Mouse (Mus musculus): ENCODE results near the gene Glyctk.

The Glyctk gene

DNA sequence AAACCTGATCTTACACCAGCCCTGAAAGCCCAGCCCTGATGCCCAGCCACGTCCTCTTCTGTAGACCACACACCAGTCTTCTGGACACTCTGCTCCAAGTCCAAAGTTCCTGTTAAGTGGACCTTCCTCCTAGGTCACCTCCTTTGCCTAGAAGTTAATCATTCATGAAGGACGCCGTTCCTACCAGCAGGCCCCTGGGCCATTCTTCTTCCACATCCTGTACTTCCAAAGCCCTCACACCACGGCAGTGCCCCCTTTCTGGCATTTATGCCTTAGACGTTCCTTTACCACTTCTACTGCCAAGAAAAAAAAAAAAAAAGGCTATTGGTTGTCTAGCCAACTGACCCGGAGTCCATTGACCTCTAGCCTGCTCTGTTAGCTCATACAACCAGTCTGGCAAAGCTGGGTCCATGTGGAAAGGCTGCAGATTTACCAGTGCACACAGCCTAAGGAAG is at the start of gene Glyctk:
TSS of gene Glyctk (minus strand) at position 102 of the 455 bp plus-strand sequence.
- DNase-seq (ENCODE audit: low read depth): no peak

DNA sequence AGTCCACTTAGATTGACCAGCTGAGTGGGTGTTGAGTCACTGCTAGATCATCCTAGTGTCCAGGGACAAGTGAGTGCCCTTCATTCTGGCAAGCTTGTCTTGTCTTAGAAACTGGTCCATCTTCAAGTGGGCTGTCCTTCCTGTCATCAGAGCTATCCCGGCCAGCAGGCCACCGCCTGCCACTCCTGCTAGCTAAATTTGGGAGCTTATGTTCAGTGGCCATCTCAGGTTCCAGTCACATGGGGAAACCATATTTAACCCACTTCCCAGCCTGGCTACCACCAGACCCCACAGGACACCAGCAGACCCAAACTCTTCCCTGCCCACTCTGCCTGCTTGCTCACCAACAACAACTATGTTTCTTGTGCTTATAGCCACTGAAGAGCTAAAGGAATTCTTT is 48.6 kb upstream of the Glyctk start:
- DNase-seq (ENCODE audit: low read depth): no peak

DNA sequence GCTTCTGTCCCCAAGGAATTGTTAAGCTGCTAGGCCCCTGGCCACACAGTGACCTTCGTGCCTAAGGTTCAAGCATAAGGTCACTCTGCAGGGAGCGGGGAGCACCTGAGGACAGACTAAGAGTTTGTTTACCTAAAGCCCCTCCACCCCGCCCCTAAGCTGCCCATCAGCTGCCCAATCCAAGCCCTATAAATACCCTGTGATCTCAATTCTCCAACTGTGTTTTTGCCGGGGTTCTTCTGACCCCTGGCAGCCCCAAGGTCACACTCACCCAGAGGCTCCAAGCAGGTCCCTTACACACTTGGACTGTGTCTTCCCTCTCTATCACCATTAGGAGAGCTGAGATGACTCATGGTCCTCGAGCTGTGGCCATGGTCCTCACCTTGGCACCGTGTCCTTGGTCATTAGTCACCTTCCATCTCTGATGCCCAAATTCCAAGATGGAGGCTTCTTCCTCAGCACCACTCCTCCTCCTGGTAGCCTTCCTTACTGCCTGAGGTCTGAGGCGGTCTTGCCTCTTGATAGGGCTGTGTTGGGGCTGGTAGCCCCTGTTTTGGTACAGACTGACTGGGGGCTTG is 47.9 kb upstream of the Glyctk start:
- no peak for DNase-seq (ENCODE audit: low read depth)

DNA sequence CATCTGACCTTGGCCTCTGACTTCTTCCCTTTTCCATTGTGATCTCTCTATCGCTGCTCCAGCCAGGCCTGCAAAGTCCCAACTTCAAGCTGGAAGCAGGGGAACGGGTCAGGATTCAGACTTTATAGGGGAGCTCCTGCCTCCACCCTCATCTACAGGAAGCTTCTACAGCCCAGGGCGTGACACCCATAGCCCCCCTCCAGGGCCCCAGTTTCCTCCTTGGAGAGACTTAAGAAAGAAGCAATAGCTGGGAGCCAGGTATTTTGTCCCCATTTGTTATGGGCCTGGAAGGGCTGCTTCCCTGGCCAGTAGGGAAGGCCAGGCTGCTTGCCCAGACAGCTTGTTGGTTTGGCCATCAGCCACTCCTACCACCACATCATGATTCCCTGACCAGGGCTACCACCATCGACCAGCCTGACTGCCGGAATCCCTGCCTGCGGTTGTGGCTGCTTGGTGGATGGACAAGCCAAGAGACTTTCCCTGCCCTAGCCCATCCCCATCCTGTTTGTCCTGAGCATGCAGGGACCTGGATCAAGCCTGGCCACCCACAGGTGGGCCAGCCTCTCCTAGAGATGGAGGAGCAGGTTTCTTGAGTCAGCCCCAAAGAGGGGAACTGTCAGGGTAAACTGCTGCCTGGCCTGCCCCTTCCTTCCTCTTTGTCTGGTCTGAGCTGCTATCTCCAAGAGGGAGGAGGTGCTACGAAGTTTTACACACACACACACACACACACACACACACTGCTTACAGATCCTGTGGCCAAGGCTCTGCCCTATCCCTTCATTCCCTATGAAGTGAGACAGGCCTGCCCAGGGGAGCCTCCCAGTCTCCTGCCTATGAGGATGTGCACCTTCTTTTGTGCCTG is 46.3 kb upstream of the Glyctk start:
- DNase-seq (ENCODE audit: low read depth): peak; percentile 68

DNA sequence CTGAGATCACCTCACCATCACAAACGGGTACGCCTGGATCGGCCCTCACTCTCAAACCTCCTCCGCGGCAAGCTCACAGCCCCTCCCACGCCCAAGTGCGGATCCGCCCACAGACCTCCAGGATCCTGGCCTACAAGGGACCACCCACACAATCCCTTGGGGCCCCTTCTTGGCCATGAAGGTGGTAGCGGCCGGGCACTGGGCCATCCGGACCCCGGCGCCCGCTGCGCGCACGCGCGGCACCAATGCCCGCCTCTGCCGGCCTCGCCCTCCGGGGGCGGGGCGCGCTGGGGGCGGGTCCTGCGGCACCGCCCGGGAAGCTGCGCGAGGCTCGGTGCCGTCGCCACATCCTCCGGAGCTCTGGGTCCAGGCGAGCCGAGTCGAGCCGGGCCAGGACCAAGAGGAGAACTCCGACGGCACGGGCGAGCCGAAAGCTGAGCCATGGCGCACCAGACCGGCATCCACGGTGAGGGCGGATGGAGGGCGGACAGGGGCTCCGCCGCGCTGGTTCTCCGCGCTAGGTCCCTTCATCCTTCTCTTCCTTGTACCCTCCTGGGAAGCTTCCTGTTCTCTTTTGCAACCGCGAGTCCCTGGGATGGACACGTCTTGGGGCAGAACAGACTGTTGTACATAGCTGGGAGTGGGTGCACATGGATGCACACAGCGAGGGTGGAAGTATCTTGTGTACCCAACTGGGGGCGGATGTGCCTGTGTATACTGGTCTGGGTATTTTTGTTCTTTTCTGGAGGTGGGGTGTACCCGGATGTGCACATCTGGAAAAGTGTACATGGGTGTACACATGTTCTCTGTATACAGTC is 45.1 kb upstream of the Glyctk start, which contains the start of gene Twf2:
TSS of gene Twf2 (plus strand) at position 290 of the 818 bp plus-strand sequence.
- DNase-seq (ENCODE audit: low read depth): peak; percentile 63

DNA sequence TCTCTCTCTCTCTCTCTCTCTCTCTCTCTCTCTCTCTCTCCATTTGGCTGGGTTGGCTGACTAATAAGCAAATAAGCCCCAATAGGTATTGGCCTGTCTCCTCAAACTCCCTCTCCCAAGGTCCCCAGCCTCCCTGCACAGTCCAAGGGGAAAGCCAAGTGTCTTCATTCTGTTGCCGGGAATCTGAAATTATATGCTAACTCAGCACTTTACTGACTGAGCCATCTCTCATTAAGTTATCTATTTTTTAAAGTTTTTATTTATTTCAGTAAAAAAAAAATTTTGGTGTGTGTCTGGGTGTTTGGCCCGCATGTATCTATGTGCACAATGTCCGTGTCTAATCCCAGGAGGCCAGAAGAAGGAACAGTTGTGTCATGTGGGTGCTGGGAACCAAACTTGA is 44.0 kb upstream of the Glyctk start:
- no peak for DNase-seq (ENCODE audit: low read depth)

DNA sequence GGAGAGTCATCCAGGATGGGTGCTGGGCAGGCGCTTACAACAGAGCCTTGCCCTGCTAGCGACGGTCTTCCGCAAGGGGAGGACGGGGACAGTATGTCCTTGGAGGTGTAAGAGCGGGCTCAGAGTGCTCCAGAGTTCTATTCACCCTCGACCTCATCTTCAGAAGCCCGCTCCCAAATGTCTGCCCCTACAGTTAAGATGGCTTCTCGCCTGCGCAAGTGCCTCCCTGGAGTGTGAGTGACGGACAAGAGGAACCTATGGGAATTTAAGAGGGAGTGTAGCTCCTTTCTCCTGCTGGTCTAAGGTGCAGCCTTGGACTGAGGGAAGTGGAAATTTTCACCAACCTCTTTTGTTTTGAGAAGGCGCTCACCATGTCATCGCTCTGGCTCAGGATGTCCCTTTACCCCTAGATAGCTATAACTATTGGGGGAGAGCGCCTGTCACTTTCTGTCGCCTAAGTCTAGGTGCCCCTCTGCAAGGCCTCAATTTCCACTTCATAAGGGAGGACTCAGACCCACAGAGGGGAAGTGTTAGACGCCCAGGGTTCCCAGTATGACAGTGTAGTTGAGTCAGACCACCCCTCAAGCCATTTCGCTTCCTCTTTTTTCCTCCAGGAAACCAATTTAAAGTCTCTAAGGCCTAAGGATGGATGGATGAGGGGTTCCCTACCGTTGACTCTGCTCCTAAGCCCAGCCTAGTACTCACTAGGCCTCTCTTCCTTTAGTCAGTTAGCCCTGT is 41.8 kb upstream of the Glyctk start, which contains the start of gene Ppm1m:
TSS of gene Ppm1m (minus strand) at position 212 of the 738 bp plus-strand sequence.
- DNase-seq (ENCODE audit: low read depth): no peak

DNA sequence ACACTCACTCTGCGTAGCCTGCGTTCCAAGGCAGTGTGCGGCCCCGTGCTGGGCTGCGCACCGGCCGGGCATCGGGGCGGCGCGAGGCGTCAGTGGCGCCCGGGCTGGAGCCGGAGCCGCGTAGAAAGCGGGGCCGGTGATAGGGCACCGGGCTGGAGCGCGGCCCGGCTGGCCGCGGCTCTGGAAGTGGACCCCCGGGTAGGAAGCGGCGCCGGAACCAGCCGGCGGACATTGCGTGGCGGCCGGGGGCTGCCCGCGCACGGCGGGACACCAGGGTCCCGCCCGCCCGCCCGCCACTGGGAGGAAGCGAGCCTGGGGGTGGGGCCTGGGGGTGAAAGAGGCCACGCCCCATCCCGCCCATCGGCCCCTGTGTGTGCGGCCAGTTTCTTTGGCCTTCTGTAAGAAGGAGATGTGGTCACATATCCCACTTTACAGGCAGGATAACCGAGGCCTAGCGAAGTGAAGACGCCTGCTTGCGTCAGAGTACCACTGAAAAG is 41.1 kb upstream of the Glyctk start:
- no peak for DNase-seq (ENCODE audit: low read depth)

DNA sequence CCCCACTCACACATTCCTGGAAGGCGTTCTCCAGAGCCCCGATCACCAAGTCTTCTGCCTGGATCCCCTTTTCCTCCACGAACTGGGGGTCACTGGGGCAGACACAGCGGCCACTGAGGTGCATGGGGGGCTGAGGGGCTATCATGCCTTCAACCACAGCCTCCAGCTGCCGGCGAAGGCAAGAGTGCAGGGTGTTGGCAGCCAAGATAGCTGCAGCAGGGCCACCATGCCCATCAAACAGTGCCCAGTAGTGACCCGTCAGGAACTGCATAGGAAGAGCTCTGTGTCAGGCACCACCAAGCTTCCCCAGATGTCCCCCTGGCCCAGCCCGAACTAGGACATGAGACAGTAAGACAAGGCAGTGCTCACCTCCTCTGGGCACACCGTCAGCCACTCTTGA is 39.8 kb upstream of the Glyctk start:
- DNase-seq (ENCODE audit: low read depth): no peak

DNA sequence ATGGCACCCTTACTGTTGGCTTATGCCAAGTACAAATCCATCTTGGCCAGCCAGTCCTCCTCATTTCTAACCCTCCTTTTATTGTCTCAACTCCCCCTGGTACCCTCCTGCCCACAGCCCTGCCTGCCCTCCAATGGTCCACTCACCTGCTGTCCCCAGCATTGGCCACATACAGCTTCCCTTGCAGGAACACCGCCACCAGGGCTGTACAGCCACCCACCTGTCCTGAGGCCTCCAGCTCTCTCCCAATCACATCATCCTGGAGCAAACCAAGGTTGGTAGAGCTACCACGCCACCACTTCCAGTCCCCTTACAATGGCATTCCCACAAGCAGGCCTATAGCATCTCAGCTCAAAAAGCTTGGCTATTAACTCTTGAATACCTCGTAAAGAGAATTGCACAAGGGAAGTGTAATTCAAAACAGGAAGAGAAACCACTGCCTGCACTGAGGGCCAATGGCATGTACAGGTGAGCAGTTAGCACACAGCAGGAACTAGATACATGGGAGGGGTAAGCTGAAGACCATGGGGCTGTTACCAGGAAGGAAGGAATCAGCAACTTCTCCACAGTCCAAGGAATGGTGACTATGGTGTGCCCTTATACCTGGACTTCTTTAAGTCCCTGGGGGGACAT is 39.3 kb upstream of the Glyctk start:
- DNase-seq (ENCODE audit: low read depth): no peak

DNA sequence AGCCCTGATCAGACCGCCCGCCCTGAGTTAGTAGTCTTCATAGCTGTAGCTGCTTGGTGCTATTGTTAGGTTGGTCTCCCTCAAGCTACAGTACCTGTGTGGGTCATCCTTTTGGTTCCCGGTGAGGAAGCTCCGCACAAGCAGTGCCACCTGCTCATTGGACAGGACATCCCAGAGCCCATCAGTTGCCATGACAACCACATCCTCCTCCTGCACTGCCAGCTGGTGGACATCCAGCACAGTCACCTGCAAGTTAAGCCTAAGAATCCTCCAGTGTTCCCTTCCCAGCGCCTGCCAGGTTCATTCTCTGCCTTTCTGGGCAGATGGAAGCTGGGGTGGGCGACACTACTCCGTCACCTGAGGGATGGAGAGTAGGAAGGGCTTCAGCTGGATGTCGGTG is 37.8 kb upstream of the Glyctk start:
- DNase-seq (ENCODE audit: low read depth): no peak

DNA sequence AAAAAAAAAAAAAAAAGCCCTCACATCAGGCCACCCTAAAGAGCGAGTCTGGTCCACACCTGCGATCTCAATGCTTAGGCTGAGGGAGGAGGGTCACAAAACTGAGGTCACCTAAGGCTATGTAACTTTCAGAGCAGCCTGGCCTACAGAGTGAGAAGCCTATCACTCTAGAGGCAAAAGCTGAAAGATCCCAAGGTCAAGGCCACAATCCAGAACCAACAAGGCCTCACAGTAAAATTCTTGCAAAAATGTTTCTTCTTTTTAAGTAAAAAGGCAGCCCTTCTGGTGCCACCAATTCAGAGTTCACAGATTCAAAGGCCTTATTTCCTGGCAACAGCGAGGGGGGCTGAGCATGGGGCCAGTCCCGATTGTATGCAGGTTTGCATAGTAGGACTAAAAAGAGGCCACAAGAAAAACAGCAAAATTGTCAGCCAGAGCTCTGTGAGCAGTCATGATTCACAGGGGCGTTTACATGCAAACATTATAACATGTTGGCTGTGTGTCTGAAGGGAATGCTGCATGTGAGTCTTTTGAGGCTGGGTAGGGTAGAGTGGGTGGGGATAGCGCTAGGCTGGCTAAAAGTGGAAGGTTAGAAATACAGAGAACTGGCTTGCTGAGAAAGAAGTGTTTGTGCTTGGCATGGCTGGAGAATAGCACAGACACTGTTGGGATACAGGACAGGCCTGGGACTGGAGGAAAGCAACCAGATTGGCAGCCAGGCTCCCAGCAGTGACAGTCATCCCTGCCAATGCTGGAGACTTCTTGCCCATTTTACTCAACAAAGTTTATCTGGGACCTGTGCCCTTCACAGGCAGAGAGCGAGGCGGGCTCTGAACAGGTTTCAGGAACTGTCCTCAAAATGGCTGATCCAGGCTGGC is 36.2 kb upstream of the Glyctk start:
- no peak for DNase-seq (ENCODE audit: low read depth)

DNA sequence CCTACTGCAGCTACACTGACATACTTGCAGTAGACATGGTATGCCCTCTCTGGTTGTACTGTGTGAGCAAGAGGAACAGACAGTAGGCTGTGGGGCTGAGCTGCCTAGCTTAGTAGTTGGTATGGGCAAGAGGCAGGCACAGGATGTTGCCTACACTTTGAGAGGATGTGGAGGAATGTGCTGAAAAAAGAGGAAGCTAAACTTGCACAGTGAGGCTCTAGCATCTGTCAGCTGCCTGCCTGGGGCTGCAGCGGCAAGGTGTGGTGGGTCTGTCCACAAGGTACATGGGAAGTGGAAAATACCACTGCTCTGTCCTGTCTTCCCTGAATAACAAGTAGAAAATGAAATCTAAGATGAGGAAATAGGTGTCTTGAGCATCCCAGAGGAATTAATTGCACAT is 35.1 kb upstream of the Glyctk start:
- DNase-seq (ENCODE audit: low read depth): no peak

DNA sequence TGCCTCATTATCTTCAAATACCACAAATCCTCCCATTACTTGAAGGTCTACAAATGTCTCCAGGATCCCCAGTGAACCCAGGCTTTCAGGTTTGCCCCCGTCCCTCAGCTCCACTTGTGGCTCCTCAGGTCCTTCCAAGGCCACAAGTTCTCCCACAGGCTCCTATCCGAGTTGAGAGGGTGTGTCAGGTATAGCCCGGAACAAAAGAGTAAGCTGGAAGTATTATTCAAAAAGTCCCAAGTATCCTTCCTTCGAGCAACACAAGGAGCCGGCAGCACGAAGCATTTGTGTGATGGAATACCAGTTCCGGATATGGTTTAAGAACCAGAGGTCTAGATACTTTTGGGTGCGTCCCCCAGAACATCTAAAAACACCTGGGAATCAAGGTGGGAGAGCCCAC is 34.1 kb upstream of the Glyctk start:
- DNase-seq (ENCODE audit: low read depth): no peak

DNA sequence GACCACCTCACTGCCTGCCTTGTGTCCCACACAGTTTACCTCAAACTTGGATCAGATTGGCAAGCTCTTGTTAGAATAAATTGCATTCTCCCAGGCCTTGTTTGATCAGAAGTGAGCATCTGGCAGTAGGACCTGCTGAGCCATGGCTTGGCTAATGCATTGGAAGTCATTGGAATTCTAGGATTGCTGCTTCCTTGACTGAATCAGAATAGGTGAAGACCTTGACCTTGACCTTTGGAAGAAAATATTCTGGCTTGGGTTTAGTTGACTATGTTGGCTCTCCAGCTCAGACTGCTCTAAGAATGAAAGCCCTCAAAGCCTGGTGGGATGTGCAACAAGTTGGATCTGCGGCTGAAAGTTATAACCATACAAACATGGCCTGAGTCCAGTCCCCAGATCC is 33.4 kb upstream of the Glyctk start:
- no peak for DNase-seq (ENCODE audit: low read depth)

DNA sequence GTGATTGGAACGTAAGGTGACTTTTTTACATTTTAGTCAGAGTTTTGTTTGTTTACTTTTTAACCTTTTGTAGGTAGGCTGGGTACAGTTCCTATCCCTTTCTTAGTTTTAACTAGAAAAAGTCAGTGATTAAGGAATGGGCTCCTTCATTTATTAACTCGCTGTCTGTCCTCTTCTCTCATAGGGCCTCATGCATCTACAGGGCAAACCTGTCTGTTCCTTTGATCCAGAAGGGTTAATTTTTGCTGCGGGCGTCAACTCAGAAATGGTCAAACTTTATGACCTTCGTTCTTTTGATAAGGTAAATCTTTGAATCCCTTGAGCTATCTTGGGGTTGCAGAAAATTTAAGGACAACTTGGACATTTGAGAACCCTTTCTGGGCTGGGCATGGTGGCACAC is 26.1 kb upstream of the Glyctk start:
- no peak for DNase-seq (ENCODE audit: low read depth)

DNA sequence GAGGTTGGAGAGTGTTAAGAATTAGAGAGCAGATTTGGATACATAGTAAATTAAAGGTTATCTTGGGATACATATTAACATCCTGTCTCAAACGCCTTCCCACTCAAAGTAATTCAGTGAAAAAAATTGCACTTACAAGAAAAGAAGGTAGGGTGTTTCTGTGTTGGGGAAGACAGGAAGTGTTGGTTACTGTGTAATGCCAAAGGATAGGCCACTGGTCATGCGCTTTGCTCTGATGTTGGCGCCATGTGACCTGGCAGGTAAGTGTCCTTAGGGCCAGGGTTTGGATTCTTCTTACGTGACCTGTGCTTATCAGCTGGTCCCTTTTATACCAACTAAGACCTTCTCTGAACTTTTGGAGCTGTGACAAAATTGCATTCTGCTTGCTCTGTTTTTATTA is 24.2 kb upstream of the Glyctk start:
- DNase-seq (ENCODE audit: low read depth): no peak

DNA sequence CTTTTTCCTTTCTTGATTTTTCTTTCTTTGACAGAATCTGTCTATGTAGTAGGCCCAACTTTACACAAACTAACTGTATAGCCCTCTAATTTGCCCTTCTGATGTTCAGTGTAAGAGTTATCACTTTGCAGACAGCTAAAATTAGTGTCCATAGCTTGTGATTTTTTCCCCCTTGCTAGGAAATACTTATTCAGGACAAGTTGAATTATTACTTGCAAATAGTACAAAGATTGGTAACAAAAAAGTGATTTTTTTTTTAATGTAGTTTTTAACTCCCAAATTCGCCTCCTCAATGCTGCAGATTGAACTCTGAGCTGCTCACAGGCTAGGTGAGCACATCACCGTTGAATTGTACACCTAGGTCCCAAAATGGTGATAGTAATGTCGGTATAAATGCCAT is 22.0 kb upstream of the Glyctk start:
- DNase-seq (ENCODE audit: low read depth): no peak

DNA sequence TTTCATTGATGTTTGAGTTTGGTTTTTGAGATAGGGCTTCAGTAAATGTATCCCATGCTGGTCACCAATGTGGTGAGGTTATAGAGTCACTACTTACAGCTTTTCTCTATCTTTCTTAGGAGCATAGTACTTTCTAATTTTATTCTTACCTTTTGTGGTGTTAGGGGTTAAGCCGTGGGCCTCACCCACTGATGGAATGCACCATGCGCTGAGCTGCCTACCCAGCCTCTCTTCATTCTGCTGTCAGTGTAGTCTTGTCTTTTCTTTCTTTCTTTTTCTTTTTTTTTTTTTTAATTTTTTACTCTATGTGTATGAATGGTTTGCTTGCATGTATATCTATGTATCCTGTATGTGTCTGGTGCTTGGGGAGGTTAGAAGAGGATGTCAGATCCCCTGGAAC is 21.5 kb upstream of the Glyctk start:
- no peak for DNase-seq (ENCODE audit: low read depth)

DNA sequence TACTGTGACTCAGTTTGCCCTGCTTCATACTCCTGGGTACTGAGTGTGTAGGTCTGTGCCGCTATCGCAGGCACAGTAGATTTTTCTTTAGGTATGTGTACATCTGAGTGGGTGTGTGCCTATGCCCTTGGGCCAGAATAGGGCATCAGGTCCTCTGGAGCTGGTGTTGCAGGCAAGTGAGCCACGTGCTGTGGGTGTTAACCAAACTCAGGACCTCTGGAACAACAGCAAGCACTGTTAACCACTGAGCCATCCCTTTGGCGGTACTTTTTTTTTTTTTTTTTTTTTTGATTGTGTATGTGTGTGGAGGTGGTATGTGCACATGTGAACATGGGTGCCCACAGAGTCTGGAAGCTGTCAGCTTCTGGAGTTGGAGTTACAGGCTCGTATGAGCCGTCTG is 19.9 kb upstream of the Glyctk start:
- no peak for DNase-seq (ENCODE audit: low read depth)
